Mouse (Mus musculus) heart, postnatal 10 days (tissue): ENCODE measurements at regions not wholly inside any gene's neighbourhood (a gene's known extent, or its start where the extent isn't known, plus 50 kb on each side); places are given as distances from the start of the nearest gene placed in this dataset.

Experiments
- DNase-seq, 2 experiments: peaks; one replicate each; pipeline ENCODE4 v3.0.0; 2021
- intact Hi-C: fragments of 180-260 bp; cut with DNase I; formaldehyde crosslinking; loops from one replicate; pipeline ENCODE4 v1.15.1; 2025

- DNase-seq, result no peak
- intact Hi-C loops, result no loop called here
Measured at GRCm38 (mm10) chr9:100266528-100267387, 219.8 kb downstream of the Il20rb start.

DNA sequence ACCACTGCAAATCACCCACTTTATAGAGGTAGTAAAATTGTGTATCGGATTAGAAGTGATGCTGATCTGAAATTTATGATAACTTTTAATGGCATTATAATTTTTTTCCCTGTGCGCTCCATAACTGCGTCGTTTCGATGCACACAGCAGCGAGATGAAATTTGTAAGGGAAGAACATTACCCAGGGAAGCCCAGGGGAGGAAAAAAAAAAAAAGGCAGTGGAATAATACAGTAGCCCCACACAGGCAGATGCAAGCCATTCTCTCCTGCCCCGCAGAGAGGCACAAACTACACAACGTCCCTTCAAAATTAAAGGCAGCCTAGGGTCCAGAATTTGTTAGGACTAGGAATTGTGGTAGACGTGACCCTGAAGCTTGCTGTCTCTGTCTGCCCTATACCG is 234.2 kb downstream of the Il20rb start:
- intact Hi-C loops, result no loop called here
- DNase-seq, result no peak
